In genomic region chr15:32347315-32347714, GRCm38 (mm10) we compare ENCODE assay signal across 20 mouse cellular contexts.
"Had no signal": no experiment of that assay in that cellular context is flagged by ENCODE, and none has a peak within 500 bp of the region (broad histone marks: within the 10 kb centered on the region; RNA-seq: fewer than 3 reads in every experiment).

No protein-coding gene starts in this region.

- H3K4me1 ChIP-seq: kidney, embryonic 15.5 days; midbrain, embryonic 12.5 days; midbrain, embryonic 15.5 days; neural tube, embryonic 13.5 days; stomach, embryonic 15.5 days had no signal

- H3K36me3 ChIP-seq: kidney, embryonic 15.5 days; limb, embryonic 12.5 days; limb, embryonic 15.5 days; midbrain, embryonic 12.5 days; midbrain, embryonic 15.5 days; neural tube, embryonic 13.5 days; stomach, embryonic 15.5 days had no signal

- H3K27ac ChIP-seq: kidney, embryonic 15.5 days; limb, embryonic 12.5 days; limb, embryonic 15.5 days; liver, embryonic 14.5 days; macrophage; midbrain, embryonic 12.5 days; midbrain, embryonic 15.5 days; neural tube, embryonic 13.5 days; stomach, embryonic 15.5 days had no signal

- H3K9ac ChIP-seq: kidney, embryonic 15.5 days; limb, embryonic 12.5 days; limb, embryonic 15.5 days; liver, embryonic 14.5 days; liver, postnatal 0 days; lung, embryonic 14.5 days; midbrain, embryonic 12.5 days; midbrain, embryonic 15.5 days; neural tube, embryonic 13.5 days; stomach, embryonic 15.5 days had no signal

- H3K4me3 ChIP-seq: kidney, embryonic 15.5 days; limb, embryonic 12.5 days; limb, embryonic 15.5 days; midbrain, embryonic 12.5 days; midbrain, embryonic 15.5 days; neural tube, embryonic 13.5 days; stomach, embryonic 15.5 days had no signal

- DNase-seq: kidney, adult 8-10 months; kidney, postnatal 10 days; kidney, postnatal 4 days; left cerebral cortex, postnatal 4 days; liver, postnatal 0 days; lung, embryonic 14.5 days; right cerebral cortex, postnatal 25 days; spleen, adult 18-20 months; thymus, postnatal 36 days had no signal

- H3K4me2 ChIP-seq: kidney, embryonic 15.5 days; limb, embryonic 12.5 days; limb, embryonic 15.5 days; liver, embryonic 11.5 days; lung, embryonic 14.5 days; midbrain, embryonic 12.5 days; midbrain, embryonic 15.5 days; neural tube, embryonic 13.5 days; stomach, embryonic 15.5 days had no signal

- H3K9me3 ChIP-seq: kidney, embryonic 15.5 days; limb, embryonic 12.5 days; limb, embryonic 15.5 days; midbrain, embryonic 12.5 days; midbrain, embryonic 15.5 days; neural tube, embryonic 13.5 days; stomach, embryonic 15.5 days had no signal

- H3K27me3 ChIP-seq: kidney, embryonic 15.5 days; limb, embryonic 12.5 days; limb, embryonic 15.5 days; midbrain, embryonic 12.5 days; midbrain, embryonic 15.5 days; neural tube, embryonic 13.5 days; stomach, embryonic 15.5 days had no signal

- ATAC-seq: liver, postnatal 0 days; lung, postnatal 0 days; midbrain, embryonic 15.5 days had no signal
